In the genomic region with DNA sequence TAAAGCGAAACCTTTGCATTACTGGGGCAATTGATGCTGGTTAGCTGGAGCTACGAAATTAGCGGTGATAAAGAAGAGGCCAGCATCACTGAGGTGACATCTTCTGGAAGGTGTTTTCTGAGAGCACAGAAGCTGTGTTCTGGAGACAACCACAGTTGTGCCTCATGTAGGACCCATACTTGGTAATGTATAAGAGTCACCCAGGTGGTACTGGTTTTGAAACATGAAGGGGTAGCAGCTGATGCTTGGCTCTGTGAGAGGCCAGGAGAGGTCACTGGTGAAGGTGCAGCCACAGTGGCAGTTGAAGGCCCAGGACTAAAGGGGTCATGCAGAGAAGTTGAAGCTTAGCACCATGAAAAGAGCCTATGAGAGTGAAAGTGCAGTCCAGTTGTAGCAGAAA, we compare ENCODE assay signal across 8 mouse cellular contexts. TPM values are rescaled to one million over a fixed set of nuclear protein-coding genes. Genes with fewer than 3 reads are reported as not detected.
DNase-seq lines count a peak whose midpoint lies in the region; ATAC-seq and TF ChIP-seq lines count a peak whose summit lies in the region.

Gene Borcs5 (plus strand): TSS at position 301 of the 400 bp plus-strand sequence.

- WGBS in lung, adult 2 months, result 92% methylated on average over 3 of the region's 3 CpGs
- 90% methylated on average over 3 of the region's 3 CpGs for WGBS in embryonic facial prominence, embryonic 13.5 days
- WGBS in hindbrain, embryonic 11.5 days, result 94% methylated on average over 3 of the region's 3 CpGs
- WGBS in liver, embryonic 13.5 days (ENCODE audit: insufficient replicate concordance), result 69% methylated on average over 3 of the region's 3 CpGs

- no peak for DNase-seq in lung, adult 2 months
- no peak for DNase-seq in lung, postnatal 10 days
- no peak for DNase-seq in hindbrain, embryonic 11.5 days (ENCODE audit: low spot score)
- DNase-seq in liver, embryonic 13.5 days, result no peak
- DNase-seq in embryo, embryonic 11 days, result no peak
- DNase-seq in urinary bladder, postnatal 10 days (ENCODE audit: low spot score), result no peak

- no peak within 1 kb of the TSS for H3K27ac ChIP-seq in embryonic facial prominence, embryonic 13.5 days
- no peak within 1 kb of the TSS for H3K27ac ChIP-seq in hindbrain, embryonic 11.5 days (ENCODE audit: low read depth, low read length)
- H3K27ac ChIP-seq in liver, embryonic 13.5 days, result no peak within 1 kb of the TSS

- H3K36me3 ChIP-seq in embryonic facial prominence, embryonic 13.5 days, result 0 out of 2 replicates have a peak, but pooled peaks cover under 1% of the 10 kb centered on the region
- no peaks in the 10 kb centered on the region for H3K36me3 ChIP-seq in hindbrain, embryonic 11.5 days (ENCODE audit: control insufficient read depth, insufficient read depth, low read length)
- H3K36me3 ChIP-seq in liver, embryonic 13.5 days, result no peaks in the 10 kb centered on the region

- H3K9ac ChIP-seq in embryonic facial prominence, embryonic 13.5 days, result no peak within 1 kb of the TSS
- H3K9ac ChIP-seq in hindbrain, embryonic 11.5 days (ENCODE audit: low read depth, low read length), result no peak within 1 kb of the TSS
- no peak within 1 kb of the TSS for H3K9ac ChIP-seq in liver, embryonic 13.5 days

- TF ChIP-seq POLR2A in lung, adult 2 months (IDR thresholded peaks at IDR 0.05; ENCODE audit: borderline replicate concordance, extremely low read depth, low read depth, low read length), result no peak

- no peak for TF ChIP-seq CTCF in lung, adult 2 months (IDR thresholded peaks at IDR 0.05; ENCODE audit: insufficient read depth, low read length)

- H3K27me3 ChIP-seq in embryonic facial prominence, embryonic 13.5 days, result no peaks in the 10 kb centered on the region
- H3K27me3 ChIP-seq in hindbrain, embryonic 11.5 days (ENCODE audit: control insufficient read depth, insufficient read depth, low read length), result no peaks in the 10 kb centered on the region
- H3K27me3 ChIP-seq in liver, embryonic 13.5 days, result no peaks in the 10 kb centered on the region

- no peaks in the 10 kb centered on the region for H3K9me3 ChIP-seq in embryonic facial prominence, embryonic 13.5 days
- no peaks in the 10 kb centered on the region for H3K9me3 ChIP-seq in hindbrain, embryonic 11.5 days (ENCODE audit: control insufficient read depth, low read length)
- no peaks in the 10 kb centered on the region for H3K9me3 ChIP-seq in liver, embryonic 13.5 days (replicated peaks)

- H3K4me2 ChIP-seq in embryonic facial prominence, embryonic 13.5 days, result no peak within 1 kb of the TSS
- no peak within 1 kb of the TSS for H3K4me2 ChIP-seq in hindbrain, embryonic 11.5 days (replicated peaks; ENCODE audit: low read depth, low read length)
- no peak within 1 kb of the TSS for H3K4me2 ChIP-seq in liver, embryonic 13.5 days

- no peaks in the 10 kb centered on the region for H3K4me1 ChIP-seq in lung, adult 2 months (ENCODE audit: control insufficient read depth, insufficient read depth, low read length)
- H3K4me1 ChIP-seq in embryonic facial prominence, embryonic 13.5 days, result peaks cover 10% of the 10 kb centered on the region; the same call in 1 of the 2 replicates
- H3K4me1 ChIP-seq in hindbrain, embryonic 11.5 days (replicated peaks; ENCODE audit: control insufficient read depth, insufficient read depth, low read length), result no peaks in the 10 kb centered on the region
- peaks cover 17% of the 10 kb centered on the region for H3K4me1 ChIP-seq in liver, embryonic 13.5 days (replicated peaks)

- ATAC-seq in embryonic facial prominence, embryonic 13.5 days (ENCODE audit: insufficient number of reproducible peaks, insufficient read depth, low FRiP score, low TSS enrichment, low read depth), result no peak
- ATAC-seq in hindbrain, embryonic 11.5 days (ENCODE audit: low FRiP score), result no peak
- ATAC-seq in liver, embryonic 13.5 days (ENCODE audit: low read depth), result no peak
- ATAC-seq in monocyte, adult 5-6 weeks (replicated peaks; ENCODE audit: insufficient number of reproducible peaks, low FRiP score, low TSS enrichment, poor library complexity, severe bottlenecking), result no peak

- no peak within 1 kb of the TSS for H3K4me3 ChIP-seq in lung, adult 2 months (replicated peaks; ENCODE audit: extremely low read depth, low read depth, low read length)
- H3K4me3 ChIP-seq in embryonic facial prominence, embryonic 13.5 days, result no peak within 1 kb of the TSS
- H3K4me3 ChIP-seq in hindbrain, embryonic 11.5 days (ENCODE audit: low read depth, low read length), result no peak within 1 kb of the TSS
- no peak within 1 kb of the TSS for H3K4me3 ChIP-seq in liver, embryonic 13.5 days (replicated peaks)

RNA-seq across cellular contexts. Expression of gene Borcs5, which starts in this region (rescaled TPM):
- polyA plus RNA-seq in lung, adult 2 months (2012; rRNA removed), result 11.1 and 11.5 TPM in 2 replicates
- 21.3 and 23.1 TPM in 2 replicates for polyA plus RNA-seq in embryonic facial prominence, embryonic 13.5 days (2015; fragmentation: Nextera tagmentation; extraction: Ambion mirVana)
- polyA plus RNA-seq in hindbrain, embryonic 11.5 days (2014; fragmentation: Nextera tagmentation; extraction: Ambion mirVana), result 33.2 and 37.4 TPM in 2 replicates
- 11.3 and 11.9 TPM in 2 replicates for polyA plus RNA-seq in liver, embryonic 13.5 days (2015; fragmentation: Nextera tagmentation; extraction: Ambion mirVana)
- total RNA-seq in monocyte, adult 5-6 weeks (2017), result 6.4 to 10.1 TPM (median 10.1 TPM) in 3 replicates
